ENCODE assay signal across 8 mouse cellular contexts in genomic region chr9:108082988-108083431, GRCm38 (mm10). TPM values are rescaled to one million over a fixed set of nuclear protein-coding genes. Genes with fewer than 3 reads are reported as not detected.
DNase-seq lines count a peak whose midpoint lies in the region; ATAC-seq and TF ChIP-seq lines count a peak whose summit lies in the region.

TSS of gene Rnf123 (minus strand) at chr9:108083346.

- no peak within 1 kb of the TSS for H3K4me3 ChIP-seq in MEL (ENCODE audit: control insufficient read depth in 1 of 2, insufficient read depth in 1 of 2, low read depth in 2 of 2, low read length in 2 of 2)
- peak within 1 kb of the TSS; percentile 10 for H3K4me3 ChIP-seq in forebrain, embryonic 12.5 days (replicated peaks)
- peak within 1 kb of the TSS; percentile 14; the same call in 1 of the 2 replicates for H3K4me3 ChIP-seq in hindbrain, embryonic 10.5 days

- 34% methylated on average over 12 of the region's 12 CpGs for WGBS in forebrain, embryonic 12.5 days
- 33% methylated on average over 12 of the region's 12 CpGs for WGBS in hindbrain, embryonic 10.5 days

- peak within 1 kb of the TSS; percentile 10; the same call in 1 of the 2 replicates for H3K4me2 ChIP-seq in forebrain, embryonic 12.5 days

- no peak within 1 kb of the TSS for H3K9ac ChIP-seq in MEL (ENCODE audit: control insufficient read depth, low read depth, low read length, poor library complexity, severe bottlenecking)
- peak within 1 kb of the TSS; percentile 7; the same call in 1 of the 2 replicates for H3K9ac ChIP-seq in forebrain, embryonic 12.5 days

- no peak for TF ChIP-seq EP300 in MEL (IDR thresholded peaks at IDR 0.05; ENCODE audit: low read depth in 1 of 2, low read length in 2 of 2)

- H3K36me3 ChIP-seq in MEL (ENCODE audit: control insufficient read depth in 1 of 2, insufficient read depth in 2 of 2, low read length in 2 of 2), result peaks cover 2 to 5% of the 10 kb centered on the region in 2 experiments
- peaks cover 41% of the 10 kb centered on the region for H3K36me3 ChIP-seq in forebrain, embryonic 12.5 days (replicated peaks)
- H3K36me3 ChIP-seq in hindbrain, embryonic 10.5 days, result peaks cover 46% of the 10 kb centered on the region

- ATAC-seq in forebrain, embryonic 12.5 days (ENCODE audit: low FRiP score), result no peak

- H3K27me3 ChIP-seq in MEL (ENCODE audit: control insufficient read depth in 1 of 2, insufficient read depth in 2 of 2, low read length in 2 of 2), result no peaks in the 10 kb centered on the region
- peaks cover 46% of the 10 kb centered on the region for H3K27me3 ChIP-seq in forebrain, embryonic 12.5 days
- H3K27me3 ChIP-seq in hindbrain, embryonic 10.5 days (ENCODE audit: insufficient read depth, poor library complexity, severe bottlenecking), result peaks cover 51% of the 10 kb centered on the region

- H3K27ac ChIP-seq in MEL (ENCODE audit: control insufficient read depth, low read depth, low read length), result no peak within 1 kb of the TSS
- no peak within 1 kb of the TSS for H3K27ac ChIP-seq in forebrain, embryonic 12.5 days
- no peak within 1 kb of the TSS for H3K27ac ChIP-seq in hindbrain, embryonic 10.5 days

- DNase-seq in frontal cortex, adult 2 months (ENCODE audit: extremely low spot score in 1 of 2, low spot score in 1 of 2), result no peak
- DNase-seq in frontal cortex, postnatal 14 days (ENCODE audit: low spot score in 2 of 2), result no peak
- no peak for DNase-seq in MEL (ENCODE audit: low read depth, low spot score)
- DNase-seq in hindbrain, embryonic 10.5 days (ENCODE audit: low spot score), result no peak
- DNase-seq in liver, result peak; percentile 79
- DNase-seq in spleen, postnatal 10 days (ENCODE audit: low spot score in 2 of 2), result peak; percentile 65 to 68
- no peak for DNase-seq in frontal cortex, postnatal 10 days (ENCODE audit: low spot score in 2 of 2)

- H3K9me3 ChIP-seq in MEL (replicated peaks; ENCODE audit: insufficient read depth, low read length), result no peaks in the 10 kb centered on the region
- no peaks in the 10 kb centered on the region for H3K9me3 ChIP-seq in forebrain, embryonic 12.5 days
- no peaks in the 10 kb centered on the region for H3K9me3 ChIP-seq in hindbrain, embryonic 10.5 days

- H3K4me1 ChIP-seq in MEL (ENCODE audit: control insufficient read depth in 1 of 2, insufficient read depth in 2 of 2, low read length in 2 of 2), result peaks cover 0 to 14% of the 10 kb centered on the region in 2 experiments; a peak in 2 of 4 replicates
- peaks cover 18% of the 10 kb centered on the region for H3K4me1 ChIP-seq in forebrain, embryonic 12.5 days
- peaks cover 39% of the 10 kb centered on the region for H3K4me1 ChIP-seq in hindbrain, embryonic 10.5 days (replicated peaks)

- no peak for TF ChIP-seq RAD21 in MEL (IDR thresholded peaks at IDR 0.05; ENCODE audit: low read depth, low read length)

- TF ChIP-seq CTCF in MEL (IDR thresholded peaks at IDR 0.05 in 2 of 3, conservative IDR thresholded peaks at IDR 0.05 in 1 of 3; ENCODE audit: control insufficient read depth in 1 of 3, insufficient read depth in 1 of 3, low read depth in 2 of 3, low read length in 3 of 3, poor library complexity in 1 of 3, severe bottlenecking in 1 of 3), result no peak

- peaks cover 3% of the 10 kb centered on the region; the same call in 1 of the 2 replicates for H3K79me2 ChIP-seq in MEL (ENCODE audit: control insufficient read depth, insufficient read depth, low read length, poor library complexity)

- TF ChIP-seq POLR2A in MEL (IDR thresholded peaks at IDR 0.05; ENCODE audit: control insufficient read depth in 1 of 2, insufficient read depth in 1 of 2, low read depth in 1 of 2, low read length in 2 of 2, poor library complexity in 1 of 2), result no peak

TF ChIP-seq in MEL, 35 proteins besides CTCF, POLR2A, EP300 and RAD21:
- no peak for TF ChIP-seq RCOR1 (IDR thresholded peaks at IDR 0.05; ENCODE audit: low read depth, low read length)
- TF ChIP-seq ZMIZ1 (IDR thresholded peaks at IDR 0.05; ENCODE audit: low read depth, low read length), result 0 out of 2 replicates have a peak, but pooled peaks have one; percentile 6

RNA-seq across cellular contexts. Expression of gene Rnf123, which starts in this region (rescaled TPM):
- polyA plus RNA-seq in frontal cortex, adult 2 months (2012; rRNA removed), result 87.8 and 92.0 TPM in 2 replicates
- total RNA-seq in MEL (2012; rRNA removed), result 24.9 and 28.5 TPM in 2 replicates
- polyA plus RNA-seq in MEL (2012; ENCODE audit: insufficient read depth in 1 of 2, insufficient read length in 2 of 2, low read depth in 1 of 2, low replicate concordance in 2 of 2, missing spikeins in 1 of 2), result 10 to 100 TPM in 1 of 2 experiments, not detected in 1; 74.8 TPM
- 36.9 and 41.2 TPM in 2 replicates for polyA plus RNA-seq in forebrain, embryonic 12.5 days (2016; fragmentation: Nextera tagmentation; extraction: Ambion mirVana)
- polyA plus RNA-seq in hindbrain, embryonic 10.5 days (2016; fragmentation: Nextera tagmentation; extraction: Ambion mirVana), result 36.6 and 39.1 TPM in 2 replicates

Comparison
In these comparisons a context has a peak if more than half of its experiments do, and no peak if none do; other contexts are left out.
1. DNase-seq: peak in liver (single experiment) and spleen, postnatal 10 days (2 of 2); none in frontal cortex, adult 2 months (0 of 2), frontal cortex, postnatal 14 days (0 of 2), MEL (single experiment), hindbrain, embryonic 10.5 days (single experiment) and frontal cortex, postnatal 10 days (0 of 2).
2. H3K4me3 ChIP-seq: peak in forebrain, embryonic 12.5 days (single experiment) and hindbrain, embryonic 10.5 days (single experiment); none in MEL (0 of 2).